Mouse (Mus musculus): ENCODE results near the gene Cldn3.

GRCm38 (mm10) chr5:134960430-134960829 is 25.6 kb upstream of the Cldn3 start:
- TF ChIP-seq CTCF (IDR thresholded peaks at IDR 0.05; ENCODE audit: low read depth) (no peak), EP300 (optimal IDR thresholded peaks at IDR 0.05) (no peak)
